Mouse (Mus musculus) lung, embryonic 14.5 days (tissue): ENCODE measurements around the gene Bfar. TPM values are rescaled to one million over a fixed set of nuclear protein-coding genes. Genes with fewer than 3 reads are reported as not detected.

Experiments used
- ATAC-seq: fragments of 200-750 bp; cut with Nextera tagmentation; 2 replicates; pipeline ENCODE4 v1.8.0; 2017; ENCODE audit warnings: mild to moderate bottlenecking, moderate TSS enrichment, moderate library complexity; ENCODE audit not compliant: insufficient read depth
- DNase-seq: peaks from one replicate; pipeline ENCODE4 v3.0.0-alpha.2; 2015
- H3K27ac ChIP-seq: fragments of 300-500 bp; sonication (generic); 2 replicates; pipeline ENCODE4 v1.5.1; 2014; ENCODE audit warnings: low read depth, mild to moderate bottlenecking, moderate library complexity
- H3K27me3 ChIP-seq: fragments of 300-500 bp; sonication (generic); 2 replicates; pipeline ENCODE4 v1.6.1; 2014; ENCODE audit warnings: low read length, control low read depth; ENCODE audit not compliant: insufficient read depth
- H3K36me3 ChIP-seq: fragments of 300-500 bp; sonication (generic); 2 replicates; pipeline ENCODE4 v1.6.1; 2014; ENCODE audit warnings: control low read depth; ENCODE audit not compliant: insufficient read depth
- H3K4me1 ChIP-seq: fragments of 300-500 bp; sonication (generic); 2 replicates; pipeline ENCODE4 v1.6.1; 2014; ENCODE audit warnings: antibody characterized with exemption, control low read depth; ENCODE audit not compliant: insufficient read depth
- H3K4me2 ChIP-seq: fragments of 300-500 bp; sonication (generic); 2 replicates; pipeline ENCODE4 v1.6.1; 2014; ENCODE audit warnings: mild to moderate bottlenecking
- H3K4me3 ChIP-seq: fragments of 300-500 bp; sonication (generic); 2 replicates; pipeline ENCODE4 v1.5.1; 2014; ENCODE audit warnings: low read depth, low read length
- H3K9ac ChIP-seq: fragments of 300-500 bp; sonication (generic); 2 replicates; pipeline ENCODE4 v1.6.1; 2014
- H3K9me3 ChIP-seq: fragments of 300-500 bp; sonication (generic); 2 replicates; pipeline ENCODE4 v1.6.1; 2016; ENCODE audit warnings: low read depth, low read length, control low read depth
- CTCF ChIP-seq: IDR thresholded peaks from 2 replicates; pipeline ENCODE4 v1.5.1; 2016; ENCODE audit warnings: antibody characterized with exemption, low read depth
- WGBS: fragments of 180-500 bp; shearing (Covaris S2); extraction: QIAGEN DNeasy Blood & Tissue Kit; methylation state at CpG from one replicate; pipeline ENCODE4 v1.1.7; 2014; 5-methylcytosine and 5-hydroxymethylcytosine counted together
- polyA plus RNA-seq: library from polyadenylated mRNA; unstranded; fragments of >200 nt; fragmentation: Nextera tagmentation; extraction: Ambion mirVana; gene quantifications from 2 replicates; pipeline ENCODE4 v1.2.1, GENCODE M21; 2014

Gene Bfar
- polyA plus RNA-seq, 1 experiment from 2014 or later = 42.2 TPM

GRCm38 (mm10) chr16:13716821-13717553, 45.3 kb downstream of the Bfar start:
- H3K27ac ChIP-seq = no peak overlapping the region
- H3K36me3 ChIP-seq = no peaks in the 10 kb centered on the region
- H3K4me3 ChIP-seq = no peak overlapping the region
- ATAC-seq (no peak), DNase-seq (no peak)
- no peaks in the 10 kb centered on the region for H3K9me3 ChIP-seq
- WGBS = 81% methylated on average over 2 of the region's 2 CpGs
- H3K4me1 ChIP-seq = no peaks in the 10 kb centered on the region
- no peak overlapping the region for H3K4me2 ChIP-seq
- TF ChIP-seq CTCF = no peak
- H3K9ac ChIP-seq = no peak overlapping the region
- H3K27me3 ChIP-seq = no peaks in the 10 kb centered on the region

GRCm38 (mm10) chr16:13722937-13723336, 51.3 kb downstream of the Bfar start:
- no peak overlapping the region for H3K4me2 ChIP-seq
- ATAC-seq (no peak), DNase-seq (no peak)
- TF ChIP-seq CTCF = no peak
- no peaks in the 10 kb centered on the region for H3K4me1 ChIP-seq
- WGBS = 30% methylated on average over 10 of the region's 10 CpGs
- H3K36me3 ChIP-seq = no peaks in the 10 kb centered on the region
- no peak overlapping the region for H3K27ac ChIP-seq
- H3K9me3 ChIP-seq = no peaks in the 10 kb centered on the region
- H3K9ac ChIP-seq = no peak overlapping the region
- H3K4me3 ChIP-seq = no peak overlapping the region
- no peaks in the 10 kb centered on the region for H3K27me3 ChIP-seq

- Histone ChIP-seq H3K4me2 (no peak overlapping the region), H3K36me3 (no peaks in the 10 kb centered on the region), H3K9ac (no peak overlapping the region), H3K9me3 (no peaks in the 10 kb centered on the region), H3K27me3 (no peaks in the 10 kb centered on the region), H3K4me3 (no peak overlapping the region), H3K27ac (no peak overlapping the region), H3K4me1 (no peaks in the 10 kb centered on the region)
- TF ChIP-seq CTCF = no peak
- ATAC-seq (no peak), DNase-seq (no peak)
- 72% methylated on average over 5 of the region's 5 CpGs for WGBS
Measured at GRCm38 (mm10) chr16:13727811-13728335, 56.2 kb downstream of the Bfar start.

GRCm38 (mm10) chr16:13729428-13729827, 57.8 kb downstream of the Bfar start:
- H3K4me2 ChIP-seq = no peak overlapping the region
- H3K27ac ChIP-seq = no peak overlapping the region
- H3K4me3 ChIP-seq = no peak overlapping the region
- WGBS = 77% methylated on average over 4 of the region's 4 CpGs
- no peaks in the 10 kb centered on the region for H3K36me3 ChIP-seq
- H3K9ac ChIP-seq = no peak overlapping the region
- DNase-seq (no peak), ATAC-seq (no peak)
- TF ChIP-seq CTCF = no peak
- no peaks in the 10 kb centered on the region for H3K4me1 ChIP-seq
- no peaks in the 10 kb centered on the region for H3K27me3 ChIP-seq
- H3K9me3 ChIP-seq = no peaks in the 10 kb centered on the region

- no peak for TF ChIP-seq CTCF
- ATAC-seq (peak; percentile 31; the same call in 1 of the 2 replicates), DNase-seq (peak; percentile 30)
- no peaks in the 10 kb centered on the region for H3K4me1 ChIP-seq
- no peaks in the 10 kb centered on the region for H3K9me3 ChIP-seq
- H3K4me2 ChIP-seq = peak within 1 kb of the TSS; percentile 44
- no peaks in the 10 kb centered on the region for H3K27me3 ChIP-seq
- H3K27ac ChIP-seq = no peak within 1 kb of the TSS
- no peaks in the 10 kb centered on the region for H3K36me3 ChIP-seq
- WGBS = 12% methylated on average over 26 of the region's 26 CpGs
- H3K4me3 ChIP-seq = 0 out of 2 replicates have a peak within 1 kb of the TSS, but pooled peaks have one; percentile 1
- no peak within 1 kb of the TSS for H3K9ac ChIP-seq
Measured at GRCm38 (mm10) chr16:13730285-13731255, 58.9 kb downstream of the Bfar start, which contains the start of gene Pla2g10. Gene Pla2g10, minus strand, starts transcription at chr16:13730983.

GRCm38 (mm10) chr16:13732786-13733185, 61.1 kb downstream of the Bfar start:
- ATAC-seq (no peak), DNase-seq (no peak)
- no peak for TF ChIP-seq CTCF
- Histone ChIP-seq H3K9me3 (no peaks in the 10 kb centered on the region), H3K4me2 (no peak overlapping the region), H3K4me3 (no peak overlapping the region), H3K36me3 (no peaks in the 10 kb centered on the region), H3K27me3 (no peaks in the 10 kb centered on the region), H3K4me1 (no peaks in the 10 kb centered on the region), H3K9ac (no peak overlapping the region), H3K27ac (no peak overlapping the region)
- 73% methylated on average over 3 of the region's 3 CpGs for WGBS
